Mouse (Mus musculus): ENCODE data around the gene Ttc26. TPM values are rescaled to one million over a fixed set of nuclear protein-coding genes. Genes with fewer than 3 reads are reported as not detected.

Ttc26 gene
- polyA plus RNA-seq (2021; fragmentation: Nextera tagmentation), result 2.9 and 3.6 TPM in 2 replicates
- long read RNA-seq, experiment 1, partial matches to known transcripts, result 2 of 2 reads
- long read RNA-seq, experiment 1, other reads (novel, unspliced or antisense), result 0 of 2 reads
- long read RNA-seq, experiment 2, full-length matches to known transcripts, result 6 of 11 reads
- long read RNA-seq, experiment 2, partial matches to known transcripts, result 0 of 11 reads
- long read RNA-seq, experiment 2, other reads (novel, unspliced or antisense), result 5 of 11 reads

DNA sequence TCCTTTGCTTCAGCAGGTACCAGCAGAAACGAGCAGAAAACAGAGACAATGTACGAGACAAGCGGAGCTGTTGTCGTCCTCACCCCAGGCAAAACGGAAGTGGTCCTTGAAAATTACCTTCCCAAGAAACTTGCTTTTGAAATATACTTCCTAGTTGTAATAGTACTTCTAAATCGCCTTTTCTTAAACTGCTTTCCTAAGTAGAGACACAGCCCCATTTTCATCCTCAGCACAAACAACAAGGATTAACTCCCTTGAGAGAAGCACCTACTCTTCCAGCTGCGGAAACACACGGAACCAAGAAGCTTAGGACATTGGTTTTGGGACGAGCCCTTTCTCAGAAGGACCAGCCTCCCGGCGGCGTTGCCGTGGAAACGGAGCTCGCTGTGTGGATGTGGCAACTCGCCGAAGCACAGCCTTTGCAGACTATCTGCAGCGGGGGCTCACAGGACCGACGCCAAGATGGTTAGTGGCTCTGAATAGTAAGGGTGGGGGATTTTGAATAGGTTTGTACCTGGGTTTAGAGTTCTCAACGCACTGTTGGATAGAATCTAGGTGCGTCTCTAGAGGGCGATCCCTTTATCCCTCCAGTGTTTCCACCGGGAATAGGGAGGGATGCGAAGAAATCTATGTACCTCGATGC lies at the start of gene Ttc26:
TSS of gene Ttc26 (plus strand) at position 341 of the 643 bp plus-strand sequence.

DNA sequence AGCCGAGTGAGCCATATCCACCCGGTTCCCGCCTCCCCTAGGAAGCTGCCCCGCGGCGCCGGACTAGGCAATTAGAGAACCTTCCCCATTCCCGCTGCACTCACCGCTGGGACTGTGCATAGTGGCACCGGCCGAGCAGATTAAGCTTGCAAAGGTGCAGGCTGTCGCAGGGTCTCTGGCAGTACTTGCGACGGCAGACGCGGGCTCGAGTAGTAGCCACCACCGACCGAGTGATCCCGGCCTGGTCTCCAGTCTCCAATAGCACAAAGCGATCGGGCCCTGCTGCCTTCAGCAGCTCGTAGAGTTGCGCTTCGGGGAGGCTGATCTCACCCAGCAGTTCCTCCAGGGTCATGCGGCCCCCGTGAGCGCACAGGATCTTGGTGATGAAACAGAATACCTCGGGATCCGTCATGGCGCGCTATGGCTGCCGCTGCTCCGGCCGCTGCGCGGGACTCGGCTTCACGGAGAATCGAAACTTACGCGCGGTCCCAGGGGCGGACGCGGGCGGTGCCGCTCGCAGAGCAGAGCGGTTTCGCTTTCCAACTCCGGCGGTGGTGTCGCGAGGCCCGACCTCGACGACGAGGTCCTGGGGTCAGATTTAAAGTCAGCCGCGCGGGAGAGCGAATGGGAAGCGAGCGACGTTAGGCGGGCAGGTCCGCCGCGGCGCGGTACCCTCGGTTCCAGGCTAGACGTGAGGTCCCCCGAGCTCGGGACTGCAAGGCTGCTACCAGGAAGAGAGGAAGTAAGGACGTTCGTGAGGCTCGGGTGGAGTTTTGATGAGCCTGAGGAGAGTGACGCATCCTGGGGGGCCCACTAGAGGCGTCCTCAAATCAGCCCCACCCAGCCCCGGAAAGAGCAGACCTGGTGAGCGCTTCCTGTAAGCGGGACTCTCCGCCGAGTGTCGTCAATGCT lies 27.2 kb upstream of the Ttc26 start, which contains the start of gene Zc3hav1:
TSS of gene Zc3hav1 (minus strand) at position 793 of the 912 bp plus-strand sequence.

DNA sequence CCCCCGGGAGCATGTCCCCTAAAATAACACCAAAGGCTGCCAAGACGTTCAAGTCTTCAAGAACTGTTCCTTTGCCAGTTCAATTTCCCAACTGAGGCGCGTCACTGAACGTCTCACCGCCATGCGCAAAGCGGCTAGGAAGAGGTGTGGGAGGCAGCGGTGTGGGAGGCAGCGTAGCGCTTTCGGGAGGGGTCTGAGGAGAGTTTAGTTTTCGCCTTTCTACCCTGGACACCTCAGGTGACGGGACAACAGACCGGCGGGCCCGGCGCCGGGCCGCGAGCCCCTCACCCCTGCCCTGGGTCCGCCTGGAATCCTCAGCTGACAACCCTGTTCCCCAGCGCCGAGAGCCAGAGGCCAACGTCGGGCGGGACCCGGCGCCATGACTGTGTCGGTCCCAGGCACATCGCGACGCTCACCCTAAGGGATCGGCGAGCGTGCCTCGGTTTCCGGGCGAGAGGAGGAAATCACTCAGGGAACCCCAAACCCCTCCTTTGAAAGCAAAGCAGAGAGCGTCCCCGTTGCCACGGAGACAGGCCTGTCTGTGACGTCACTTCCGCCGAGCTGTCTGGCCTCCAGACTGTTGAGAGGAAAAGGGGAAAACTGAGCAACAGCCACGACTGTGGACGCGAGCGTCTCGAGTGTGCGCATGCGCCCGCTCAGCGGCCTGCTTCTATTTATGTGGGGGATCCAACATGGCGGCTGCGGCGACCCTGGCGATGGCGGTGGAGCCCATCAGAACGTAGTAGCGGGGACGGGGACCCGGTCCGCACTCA lies 52.2 kb downstream of the Ttc26 start, which contains the start of gene Ubn2:
TSS of gene Ubn2 (plus strand) at position 690 of the 773 bp plus-strand sequence.

Other genes with a start within 250 kb of the Ttc26 start
- gene D630045J12Rik, start 127.5 kb upstream of the Ttc26 start, polyA plus RNA-seq (2021; fragmentation: Nextera tagmentation), result 4.6 and 4.9 TPM in 2 replicates
- gene Zc3hav1l, start 82.2 kb upstream of the Ttc26 start, polyA plus RNA-seq (2021; fragmentation: Nextera tagmentation), result 0.56 and 0.68 TPM in 2 replicates
- 7.2 and 14.8 TPM in 2 replicates for gene Zc3hav1, start 26.9 kb upstream of the Ttc26 start, polyA plus RNA-seq (2021; fragmentation: Nextera tagmentation)
- 4.1 and 4.5 TPM in 2 replicates for gene Ubn2, start 52.5 kb downstream of the Ttc26 start, polyA plus RNA-seq (2021; fragmentation: Nextera tagmentation)
- gene Fmc1, start 152.0 kb downstream of the Ttc26 start, polyA plus RNA-seq (2021; fragmentation: Nextera tagmentation), result 164 and 178 TPM in 2 replicates
- 3.0 and 3.5 TPM in 2 replicates for gene Luc7l2, start 169.9 kb downstream of the Ttc26 start, polyA plus RNA-seq (2021; fragmentation: Nextera tagmentation)